Mouse (Mus musculus) ES-CJ7 (cell line): ENCODE measurements around the gene Gm44502.
"Not testable (repeated sequence)": the region's sequence is repeated elsewhere in the genome, so short reads cannot be mapped to it uniquely, and the experiment has no call there.

Source experiments
- DNase-seq: peaks from one replicate; pipeline ENCODE4 v3.0.0; 2011; ENCODE audit warnings: low read depth, low spot score

Gene Gm44502

DNA sequence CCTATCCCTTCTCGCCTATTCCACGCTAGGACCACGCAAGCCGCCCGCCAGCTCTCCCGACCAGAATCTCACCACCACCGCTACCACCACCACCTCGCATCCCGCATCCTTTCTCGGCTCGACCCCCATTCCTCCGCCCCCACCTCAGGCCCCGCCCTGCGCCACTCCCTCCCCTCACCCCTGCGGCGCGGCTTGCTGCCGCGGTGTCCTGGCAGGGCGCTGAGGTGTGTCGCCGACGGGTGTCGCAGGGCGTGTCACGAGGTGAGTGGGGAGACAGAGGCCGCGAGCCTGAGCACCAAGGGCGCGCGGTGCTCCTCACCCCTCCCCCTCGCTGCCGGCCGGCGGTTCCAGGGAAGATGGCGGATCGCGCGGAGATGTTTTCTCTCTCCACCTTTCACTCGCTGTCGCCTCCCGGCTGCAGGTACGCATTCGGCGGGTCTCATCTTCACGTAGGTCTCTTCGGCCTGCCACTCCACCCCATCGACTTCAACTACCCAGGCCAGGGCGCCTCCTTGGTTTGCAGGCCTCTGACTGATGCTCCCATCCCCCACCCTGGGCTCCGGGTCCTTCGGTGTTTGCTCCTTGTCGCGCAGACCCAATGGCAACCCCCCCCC is 24.5 kb upstream of the Gm44502 start, which contains the start of gene Mapk8ip2:
Mapk8ip2 (plus strand) TSS at position 49 of the 614 bp plus-strand sequence.
- DNase-seq = peak; percentile 84

DNA sequence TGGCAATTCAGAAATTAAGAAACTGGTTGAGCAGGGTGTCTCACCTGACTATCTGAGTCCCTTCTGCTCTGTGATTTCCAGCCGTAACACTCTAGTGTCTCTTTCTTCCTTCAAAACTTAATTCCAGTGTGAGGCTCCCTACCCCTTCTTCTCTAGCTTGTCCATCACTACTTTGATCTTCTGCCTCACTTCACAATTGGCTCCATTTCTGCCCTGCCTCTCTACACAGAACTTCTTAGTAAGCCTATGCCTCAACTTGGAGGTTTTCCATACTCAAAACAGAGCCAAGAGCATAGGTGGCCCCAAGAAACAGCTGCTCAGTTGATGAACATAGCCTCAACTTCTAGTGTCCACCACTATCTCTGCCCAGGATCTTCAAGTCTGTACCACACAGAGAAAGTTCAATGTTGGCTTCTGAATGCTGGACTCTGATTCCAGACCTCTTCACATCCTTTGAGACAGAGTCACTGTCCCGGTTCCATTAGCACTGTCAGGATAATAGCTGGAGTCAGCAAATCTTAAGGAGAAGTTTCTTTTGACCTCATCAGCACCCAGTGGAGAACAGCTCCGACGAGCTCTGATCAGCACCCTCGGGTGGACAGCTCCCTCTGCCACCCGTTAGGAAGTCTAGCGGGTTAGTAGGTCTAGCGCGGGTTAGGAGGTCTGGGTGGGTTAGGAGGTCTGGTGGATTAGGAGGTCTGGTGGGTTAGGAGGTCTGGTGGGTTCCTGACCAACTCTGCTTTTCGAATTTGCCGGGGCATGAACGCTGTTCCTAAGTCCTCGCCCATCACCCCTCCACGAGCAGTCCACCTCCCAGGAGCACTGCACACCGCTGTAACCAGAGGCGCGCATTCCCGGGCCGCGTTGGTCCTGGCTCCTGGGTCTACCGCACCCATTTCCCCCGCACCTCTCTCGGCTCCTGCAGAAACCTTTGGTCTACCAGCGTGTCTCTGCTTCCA is 23.7 kb upstream of the Gm44502 start:
- DNase-seq = peak; percentile 84

DNA sequence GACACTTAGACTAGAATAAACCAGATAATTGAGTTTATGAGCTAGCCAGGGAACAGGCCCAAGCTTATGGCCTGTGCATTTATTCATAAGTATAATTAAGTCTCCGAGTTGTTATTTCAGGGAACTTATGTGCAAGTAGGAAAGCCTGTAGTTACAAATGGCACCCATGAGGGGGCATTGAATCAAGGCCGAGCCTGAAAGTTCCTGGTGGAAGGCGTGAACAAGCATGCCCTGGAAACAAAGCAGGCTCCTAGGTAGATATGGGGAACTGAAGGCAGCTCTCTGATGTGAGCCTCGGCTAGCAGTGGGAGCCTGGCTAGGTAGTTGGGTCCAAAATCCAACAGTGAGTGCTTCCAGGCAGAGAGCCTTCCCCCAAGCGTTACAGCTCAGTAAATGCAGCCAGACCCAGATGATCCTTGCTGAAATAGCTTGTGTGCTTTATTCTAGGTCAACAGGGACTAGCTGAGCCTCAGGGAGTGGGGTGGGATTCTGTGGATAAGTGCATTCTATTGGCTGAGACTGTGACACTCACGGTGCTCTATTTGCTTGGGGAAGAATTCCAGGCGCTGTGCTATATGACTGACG is 13.1 kb upstream of the Gm44502 start:
- peak; percentile 70 for DNase-seq

DNA sequence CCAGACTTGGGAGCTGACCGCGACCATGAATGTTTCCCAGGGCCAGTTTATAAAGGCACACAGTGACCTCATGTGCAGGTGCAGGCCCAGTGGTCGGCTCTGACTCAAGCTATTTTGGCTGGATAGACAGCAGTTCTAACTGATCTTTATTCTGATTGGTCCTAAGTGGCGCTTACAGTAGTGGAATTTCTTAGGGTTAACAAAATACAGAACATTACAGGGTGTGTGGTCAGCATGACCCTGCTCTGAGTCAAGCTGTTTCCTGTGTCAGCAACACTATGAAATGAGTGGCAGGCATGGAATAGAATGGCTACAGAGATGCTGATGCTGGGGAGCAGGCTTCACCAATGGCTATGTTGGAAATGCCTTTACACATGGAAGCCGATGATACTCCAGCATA is 6.4 kb upstream of the Gm44502 start:
- DNase-seq = no peak

DNA sequence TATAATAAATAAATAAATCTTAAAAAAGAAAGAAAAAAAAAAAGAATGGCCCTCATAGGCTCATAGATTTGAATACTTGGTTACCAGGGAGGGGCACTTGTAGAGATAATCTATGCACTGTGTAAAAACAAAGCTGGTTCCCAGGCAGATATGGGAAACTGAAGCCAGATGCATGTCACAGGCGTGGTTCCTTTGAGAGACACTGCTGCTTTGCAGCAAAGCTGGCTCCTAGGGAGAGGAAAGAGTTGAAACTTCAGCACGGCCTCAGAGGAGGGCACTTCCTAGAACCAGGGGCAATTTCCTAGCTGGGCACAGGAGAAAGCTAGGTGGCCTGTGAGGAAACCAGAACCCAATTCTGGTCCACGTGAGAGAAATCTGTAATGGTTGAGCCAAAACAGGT is 4.6 kb upstream of the Gm44502 start:
- no peak for DNase-seq

DNA sequence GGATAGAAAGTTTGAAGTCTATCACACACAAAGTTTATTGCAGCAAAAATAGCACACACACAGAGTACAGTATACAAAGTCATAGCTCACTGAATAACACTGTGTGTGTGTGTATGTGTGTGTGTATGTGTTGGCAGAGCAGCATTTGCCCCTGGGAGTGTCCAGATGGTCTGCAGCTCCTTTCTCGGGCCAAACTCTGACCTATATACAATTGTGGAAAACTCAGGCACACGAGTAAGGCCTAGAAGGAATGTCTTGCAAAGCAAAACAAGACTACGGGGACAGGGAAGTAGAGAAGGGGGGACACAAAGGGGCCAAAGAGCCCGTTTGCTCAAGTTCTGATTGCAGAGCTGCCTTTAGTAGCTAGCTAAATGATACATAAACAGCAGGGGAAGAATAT is 3.5 kb upstream of the Gm44502 start:
- no peak for DNase-seq

DNA sequence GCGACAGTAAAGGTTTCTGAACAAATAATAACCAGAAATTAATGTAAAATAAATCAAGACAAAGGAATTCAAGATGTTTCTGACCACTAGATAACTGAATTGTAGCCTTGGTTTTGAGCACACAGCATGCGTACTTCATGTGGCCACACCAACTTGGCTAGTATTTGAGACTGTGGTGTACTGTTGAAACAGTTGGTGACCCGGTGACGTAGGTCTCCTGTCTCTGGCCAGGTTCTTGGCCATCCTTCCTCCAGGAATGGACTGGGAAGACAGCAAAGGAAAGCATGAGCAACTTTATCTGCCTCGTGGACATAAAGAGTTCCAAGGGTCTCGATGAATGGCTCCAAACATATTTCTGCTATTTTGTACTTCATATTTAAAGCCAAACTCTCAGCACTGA is 2.3 kb upstream of the Gm44502 start:
- DNase-seq = no peak

DNA sequence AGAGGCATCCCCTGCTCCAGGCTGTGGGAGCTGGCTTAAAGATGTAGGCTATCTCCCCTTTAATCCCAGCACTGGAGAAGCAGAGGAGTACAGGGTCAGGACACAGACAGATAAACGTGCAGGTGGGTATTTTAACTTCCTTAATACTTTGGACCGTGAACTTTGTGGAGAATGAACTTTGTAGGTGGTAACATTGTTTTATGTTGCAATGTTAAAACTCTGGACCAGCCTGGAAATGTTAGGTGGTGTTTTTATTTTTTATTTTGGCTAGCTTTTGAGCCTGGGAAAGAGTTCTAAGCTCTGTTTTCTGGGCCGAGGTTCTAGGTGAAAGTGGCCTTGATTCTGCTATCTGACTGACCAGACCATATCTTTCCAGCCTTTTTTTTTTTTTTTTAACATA is 1.8 kb upstream of the Gm44502 start:
- no peak for DNase-seq

DNA sequence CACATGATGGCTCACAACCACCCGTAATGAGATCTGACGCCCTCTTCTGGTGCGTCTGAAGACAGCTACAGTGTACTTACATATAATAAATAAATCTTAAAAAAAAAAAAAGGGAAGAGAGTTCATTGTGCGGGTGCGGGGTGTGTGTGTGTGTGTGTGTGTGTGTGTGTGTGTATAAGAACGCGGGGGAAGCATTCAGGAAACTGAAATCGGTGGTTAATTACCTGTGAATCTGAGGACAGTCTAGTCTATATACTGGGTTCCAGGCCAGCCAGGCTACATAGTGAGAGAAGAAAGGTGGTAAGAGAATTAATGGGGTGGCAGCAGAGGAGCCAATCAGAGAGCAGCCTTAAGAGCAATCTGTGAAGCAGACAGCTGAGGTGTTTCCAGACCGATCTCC is 1.3 kb upstream of the Gm44502 start:
- not testable (repeated sequence) for DNase-seq

DNA sequence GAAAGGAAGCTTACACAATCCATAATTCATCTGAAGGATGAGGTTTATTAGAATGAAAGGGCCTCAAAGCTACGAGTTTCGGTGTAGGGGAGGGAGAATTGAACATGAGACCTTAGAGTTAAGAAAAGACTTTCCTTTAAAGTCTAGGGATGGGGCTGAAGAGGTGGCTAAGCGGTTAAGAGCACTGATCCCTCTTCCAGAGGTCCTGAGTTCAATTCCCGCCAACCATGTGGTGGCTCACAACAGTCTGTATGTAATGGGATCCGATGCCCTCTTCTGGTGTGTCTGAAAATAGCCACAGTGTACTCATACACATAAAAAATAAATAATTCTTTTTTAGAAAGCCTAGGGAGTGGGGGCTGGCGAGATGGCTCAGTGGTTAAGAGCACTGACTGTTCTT is 845 bp upstream of the Gm44502 start:
- no peak for DNase-seq

DNA sequence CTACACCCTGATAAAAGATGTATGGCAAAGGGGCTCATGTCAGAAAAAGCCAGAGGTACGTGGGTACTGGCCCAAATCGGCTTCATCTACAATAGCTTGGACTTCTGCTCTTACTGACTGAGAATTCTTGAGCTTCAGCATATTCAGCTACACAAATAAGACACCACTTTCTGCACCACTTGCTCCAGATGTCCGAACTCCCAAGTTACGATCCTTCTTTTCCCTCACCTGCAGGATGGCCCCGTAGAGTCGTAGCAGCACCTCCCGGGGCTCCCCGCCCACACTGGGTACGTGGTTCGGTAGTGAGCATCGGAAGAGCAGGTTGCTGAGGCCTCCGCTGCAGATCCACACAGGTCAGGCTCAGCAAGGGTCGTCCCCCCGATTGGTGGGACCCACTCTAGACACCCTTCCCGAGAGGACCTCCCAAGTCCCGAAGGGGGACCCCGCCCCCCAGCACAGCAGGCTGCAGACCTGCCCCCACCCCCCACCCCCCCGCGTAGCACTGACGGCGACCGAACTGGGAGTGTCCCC is 610 bp downstream of the Gm44502 start:
- DNase-seq = no peak

DNA sequence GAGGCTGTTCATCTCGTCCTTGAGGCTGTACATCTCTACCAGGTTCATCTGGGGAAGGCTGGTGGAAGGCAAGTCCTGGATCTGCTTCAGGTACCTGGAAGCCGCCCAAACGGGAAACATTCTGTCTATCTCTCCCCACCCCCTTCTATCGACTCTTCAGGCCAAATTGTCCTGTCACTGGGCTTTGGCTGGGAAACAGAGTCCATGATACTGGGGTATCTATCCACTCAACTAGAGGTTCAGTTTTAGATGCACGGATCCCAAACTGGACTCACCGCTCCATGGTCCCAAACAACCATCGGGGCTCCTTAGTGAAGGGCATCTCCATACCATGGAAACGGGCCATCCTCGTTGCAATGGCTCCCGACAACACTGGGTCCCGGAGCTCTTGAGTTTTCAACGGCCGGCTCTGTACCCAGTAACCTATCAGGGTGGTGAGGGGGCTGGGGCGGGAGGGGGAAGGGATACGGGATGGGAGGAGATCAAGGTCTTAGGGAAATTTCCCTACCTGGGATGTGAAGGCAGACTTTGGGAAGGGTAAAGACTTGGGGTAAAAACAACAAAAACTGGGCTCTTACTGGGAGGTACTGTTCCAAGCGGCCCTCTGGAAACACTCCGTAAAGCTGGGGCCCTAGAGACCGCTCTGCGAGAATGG is 1.2 kb downstream of the Gm44502 start:
- no peak for DNase-seq

DNA sequence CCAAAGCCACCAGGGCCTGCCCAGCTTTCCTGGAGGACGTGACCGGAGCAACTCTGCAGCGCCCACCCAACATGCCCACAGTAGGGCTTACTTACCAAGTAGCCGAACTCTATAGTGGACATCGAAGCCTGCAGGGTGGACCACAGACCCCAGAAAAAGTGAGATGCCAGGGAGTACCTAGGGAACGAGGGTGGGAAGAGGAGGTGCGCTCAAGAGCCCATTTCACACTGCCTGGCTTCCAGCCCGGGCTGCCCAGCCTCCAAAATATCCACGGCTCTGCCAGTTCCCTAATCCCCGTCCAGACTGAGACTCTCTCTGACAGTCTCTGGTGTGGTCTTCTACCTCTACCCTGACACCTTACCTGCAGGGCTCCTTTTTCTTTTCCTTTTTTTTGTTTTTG is 2.8 kb downstream of the Gm44502 start:
- no peak for DNase-seq

DNA sequence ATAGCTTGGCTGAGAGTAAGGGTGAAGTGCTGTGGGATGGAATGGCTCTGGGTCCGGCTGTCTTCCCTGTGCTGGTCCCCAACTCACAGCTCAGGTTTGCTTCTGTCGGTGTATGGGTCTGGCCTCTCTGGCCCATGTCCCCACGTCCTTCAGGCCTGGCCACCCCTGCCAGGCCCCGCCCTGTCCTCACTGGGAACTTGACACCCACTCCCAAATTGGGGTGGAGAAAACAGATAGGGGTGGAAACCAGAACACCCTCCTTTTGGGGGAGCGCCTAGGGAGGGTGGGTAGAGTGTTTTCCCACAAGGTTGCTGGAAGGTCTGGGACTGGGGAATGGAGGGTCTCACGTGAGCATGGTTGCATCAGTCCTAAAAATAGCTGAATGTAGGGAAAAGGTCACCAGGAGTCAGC is 3.8 kb downstream of the Gm44502 start, which contains the start of gene Cpt1b:
Cpt1b (minus strand) TSS at position 153 of the 411 bp plus-strand sequence.
- DNase-seq = peak; percentile 46

DNA sequence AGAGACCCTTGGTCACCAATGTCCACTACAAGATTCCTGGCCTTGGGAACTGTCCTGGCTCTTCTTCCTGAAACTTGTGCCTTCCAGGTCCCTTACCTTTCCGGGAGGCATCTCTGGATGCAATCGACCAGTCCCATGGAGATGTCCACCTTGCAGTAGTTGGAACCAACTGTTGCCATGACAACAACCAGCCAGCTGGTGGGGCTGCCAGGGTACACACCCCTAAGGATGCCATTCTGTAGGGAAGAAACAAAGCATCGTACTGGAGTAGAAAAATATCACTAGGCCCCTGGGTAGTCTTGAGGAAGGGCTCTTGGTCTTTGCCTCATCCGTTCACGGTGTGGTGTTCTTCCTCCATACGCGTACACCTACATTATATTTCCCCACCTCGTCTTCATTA is 4.9 kb downstream of the Gm44502 start:
- DNase-seq = no peak

DNA sequence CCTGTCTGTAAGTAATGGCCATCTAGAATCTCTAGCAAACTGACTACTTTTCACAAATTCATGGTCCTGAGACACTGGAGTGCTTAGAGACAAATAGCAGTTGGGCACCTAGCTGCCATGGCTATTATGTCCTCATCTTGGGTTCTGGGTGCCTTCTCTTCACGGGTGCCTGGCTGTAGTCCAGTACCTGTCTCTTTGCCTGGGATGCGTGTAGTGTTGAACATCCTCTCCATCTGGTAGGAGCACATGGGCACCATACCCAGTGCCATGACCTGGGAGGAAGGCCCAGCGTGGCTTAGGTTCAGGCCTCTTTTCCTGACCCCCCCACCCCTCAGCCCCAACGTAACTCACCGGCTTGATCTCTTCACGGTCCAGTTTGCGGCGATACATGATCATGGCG is 7.6 kb downstream of the Gm44502 start:
- DNase-seq = no peak

DNA sequence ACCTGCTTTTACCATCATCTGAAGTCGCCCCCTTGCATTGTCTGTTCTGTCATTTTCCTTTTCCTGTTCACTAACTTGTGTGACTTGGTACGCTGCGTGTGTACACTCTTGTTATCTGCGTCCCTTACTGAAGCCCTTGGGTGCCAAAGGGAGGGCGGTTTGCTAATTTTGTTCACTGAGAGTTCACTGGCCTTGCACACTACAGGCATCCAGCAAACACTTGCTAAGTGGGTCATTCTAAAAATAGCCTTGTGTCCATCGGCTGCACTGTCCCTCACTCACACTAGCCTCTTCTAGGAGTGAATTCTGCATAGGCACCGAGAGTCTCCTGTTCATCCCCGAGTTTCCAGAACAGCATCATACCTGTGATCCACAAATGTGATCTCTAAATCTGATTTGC is 14.2 kb downstream of the Gm44502 start:
- DNase-seq = no peak

DNA sequence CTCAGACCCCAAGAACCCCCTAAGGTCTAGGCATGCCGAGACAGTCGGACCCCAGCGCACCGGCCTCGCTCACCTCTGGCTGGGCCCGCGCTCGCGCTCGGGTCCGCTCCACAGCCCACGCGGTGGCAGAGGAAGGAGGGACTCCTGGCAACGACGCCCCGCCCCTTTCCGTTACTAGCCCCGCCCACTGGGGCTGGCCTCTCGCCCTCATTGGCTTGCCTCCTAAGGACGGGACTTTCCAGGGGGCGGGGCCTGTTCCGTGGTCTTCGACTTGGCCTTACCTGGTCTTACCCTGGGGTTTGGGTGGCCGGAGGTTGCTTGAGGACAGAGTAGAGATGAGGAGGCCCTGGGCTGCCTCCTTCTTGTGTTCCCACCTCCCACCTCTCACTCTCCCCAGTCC is 19.4 kb downstream of the Gm44502 start, which contains the start of gene Syce3:
Syce3 (minus strand) TSS at position 386 of the 400 bp plus-strand sequence.
- peak; percentile 80 for DNase-seq

DNA sequence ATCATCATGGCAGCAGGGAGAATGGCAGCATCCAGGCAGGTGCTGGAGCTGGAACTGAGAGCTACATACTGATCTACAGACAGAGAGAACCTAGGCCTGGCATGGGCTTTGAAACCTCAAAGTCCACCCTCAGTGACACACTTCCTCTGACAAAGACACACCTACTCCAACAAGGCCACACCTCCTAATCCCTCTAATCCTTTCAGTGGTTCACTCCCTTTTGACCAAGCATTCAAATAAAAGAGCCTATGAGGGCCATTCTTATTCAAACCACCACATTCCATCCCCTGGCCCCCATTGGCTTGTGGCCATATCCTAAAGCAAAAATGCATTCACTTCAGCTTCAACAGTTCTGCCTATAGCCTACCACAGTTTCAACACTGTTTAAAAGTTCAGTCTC is 22.8 kb downstream of the Gm44502 start:
- peak; percentile 63 for DNase-seq

DNA sequence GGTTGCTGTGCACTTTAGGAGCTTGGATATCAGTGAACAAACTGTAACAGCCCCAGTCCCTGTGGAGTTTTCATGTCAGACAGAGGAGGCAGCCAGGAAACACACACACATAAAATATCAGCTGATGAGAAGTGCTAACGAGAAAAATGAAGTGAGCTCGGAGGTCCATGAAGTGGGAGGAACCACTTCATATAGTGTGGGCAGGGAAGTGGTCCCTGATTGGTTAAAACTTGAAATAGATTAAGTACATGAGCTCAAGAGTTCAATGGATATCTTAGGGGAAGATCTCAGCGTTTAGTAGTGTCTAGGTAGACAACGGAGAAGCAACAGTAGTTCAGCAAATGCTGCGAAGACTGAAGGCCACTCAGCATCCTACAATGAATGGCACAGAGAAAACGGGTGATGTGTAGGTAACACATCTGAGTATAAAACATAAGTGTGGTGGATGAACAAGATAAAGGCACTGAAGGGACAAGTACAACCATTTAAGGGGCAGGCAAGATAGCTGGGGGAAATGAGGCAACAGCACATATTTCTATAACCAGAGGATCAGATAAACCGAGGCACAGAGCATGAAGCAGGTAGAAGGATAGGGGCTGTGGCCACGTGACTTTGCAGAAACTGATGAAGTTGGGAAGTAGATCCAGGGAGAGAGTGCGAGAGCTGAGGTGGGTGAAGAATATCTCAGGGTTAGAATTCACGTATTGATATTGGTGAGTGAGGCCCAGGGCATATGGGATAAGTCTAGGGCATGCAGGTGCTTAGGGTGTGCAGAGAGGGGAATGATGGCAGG is 24.5 kb downstream of the Gm44502 start:
- DNase-seq = no peak

DNA sequence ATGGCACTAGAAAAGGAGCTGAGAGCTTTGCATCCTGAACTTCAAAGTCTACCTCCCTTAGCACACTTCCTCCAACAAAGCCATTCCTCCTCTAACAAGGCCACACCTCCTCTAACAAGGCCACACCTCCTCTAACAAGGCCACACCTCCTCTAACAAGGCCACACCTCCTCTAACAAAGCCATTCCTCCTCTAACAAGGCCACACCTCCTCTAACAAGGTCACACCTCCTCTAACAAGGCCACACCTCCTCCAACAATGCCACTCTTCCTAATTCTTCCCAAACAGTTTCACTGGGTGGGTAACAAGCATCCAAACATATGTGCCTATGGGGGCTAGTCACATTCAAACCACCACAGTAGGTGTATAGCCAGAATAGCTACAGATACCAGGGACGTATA is 27.0 kb downstream of the Gm44502 start:
- DNase-seq = peak; percentile 65
